Mouse (Mus musculus) bone marrow, adult 2 months (tissue): Measurements from ENCODE around the gene Nprl3.

Experiments used
- CTCF ChIP-seq: fragments of 200-500 bp; IDR thresholded peaks from 2 replicates; pipeline ENCODE4 v1.5.1; 2011; ENCODE audit warnings: low read length, control low read depth; ENCODE audit not compliant: control insufficient read depth, insufficient read depth
- POLR2A ChIP-seq: fragments of 200-500 bp; IDR thresholded peaks from 2 replicates; pipeline ENCODE4 v1.6.1; 2011; ENCODE audit warnings: low read depth, mild to moderate bottlenecking, control low read depth, low read length, borderline replicate concordance; ENCODE audit not compliant: control insufficient read depth

DNA sequence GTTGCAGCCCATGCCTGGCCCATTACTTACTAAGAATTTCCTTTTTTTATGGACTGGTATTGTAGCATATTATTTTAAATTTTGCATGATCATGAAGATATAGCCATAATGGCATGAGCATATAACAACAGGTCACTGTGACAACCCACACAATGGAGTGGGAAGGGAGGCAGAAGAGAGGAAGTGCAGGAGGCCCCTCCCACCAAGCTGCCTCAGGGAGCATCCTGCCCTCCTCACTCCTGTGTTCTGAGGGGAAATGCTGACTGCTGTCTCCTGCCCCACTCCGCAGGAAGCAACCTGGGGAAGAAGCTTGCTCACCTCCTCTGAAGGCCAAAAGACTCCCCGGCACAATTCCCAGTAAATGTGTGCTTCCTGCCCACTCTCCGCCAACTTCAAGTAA is 42.4 kb upstream of the Nprl3 start:
- TF ChIP-seq CTCF (no peak), POLR2A (no peak)
